Mouse (Mus musculus) liver, adult 2 months (tissue): ENCODE data around the gene Kctd19. TPM values are rescaled to one million over a fixed set of nuclear protein-coding genes. Genes with fewer than 3 reads are reported as not detected.

Source experiments
- DNase-seq: peaks from one replicate; pipeline ENCODE4 v3.0.0-alpha.2; 2011; ENCODE audit warnings: low read depth, low spot score; ENCODE audit errors: extremely low read depth
- H3K27ac ChIP-seq: fragments of 200-500 bp; replicated peaks from 2 replicates; pipeline ENCODE4 v1.5.1; 2012; ENCODE audit warnings: low read depth, mild to moderate bottlenecking, control low read depth, inconsistent platforms, low read length; ENCODE audit not compliant: insufficient read depth
- H3K27me3 ChIP-seq: fragments of 200-500 bp; 2 replicates; pipeline ENCODE4 v1.6.1; 2012; ENCODE audit warnings: mild to moderate bottlenecking, moderate library complexity, low read length, inconsistent platforms; ENCODE audit not compliant: control insufficient read depth, insufficient read depth
- H3K36me3 ChIP-seq: fragments of 200-500 bp; 2 replicates; pipeline ENCODE4 v1.6.1; 2012; ENCODE audit warnings: low read length, inconsistent platforms; ENCODE audit not compliant: control insufficient read depth, insufficient read depth
- H3K4me1 ChIP-seq: fragments of 200-500 bp; 2 replicates; pipeline ENCODE4 v1.6.1; 2011; ENCODE audit warnings: low read length; ENCODE audit not compliant: control insufficient read depth, insufficient read depth
- H3K4me3 ChIP-seq: fragments of 200-500 bp; 2 replicates; pipeline ENCODE4 v1.5.1; 2011; ENCODE audit warnings: low read depth, mild to moderate bottlenecking, control low read depth, low read length, moderate library complexity; ENCODE audit not compliant: insufficient read depth
- H3K79me2 ChIP-seq: fragments of 200-500 bp; 2 replicates; pipeline ENCODE4 v1.6.1; 2012; ENCODE audit warnings: inconsistent platforms, mild to moderate bottlenecking, low read length, moderate library complexity; ENCODE audit not compliant: control insufficient read depth, insufficient read depth
- H3K9ac ChIP-seq: fragments of 200-500 bp; 2 replicates; pipeline ENCODE4 v1.6.1; 2012; ENCODE audit warnings: low read depth, mild to moderate bottlenecking, control low read depth, inconsistent platforms, low read length
- CTCF ChIP-seq: fragments of 200-500 bp; IDR thresholded peaks from 2 replicates; pipeline ENCODE4 v1.5.1; 2011; ENCODE audit warnings: low read depth, low read length, control low read depth
- POLR2A ChIP-seq: fragments of 200-500 bp; IDR thresholded peaks from 2 replicates; pipeline ENCODE4 v1.6.1; 2011; ENCODE audit warnings: low read length, control low read depth; ENCODE audit not compliant: insufficient read depth; ENCODE audit errors: extremely low read depth
- WGBS: fragments of 180-500 bp; shearing (Covaris S2); methylation state at CpG from one replicate; pipeline ENCODE4 v1.1.7; 2018; 5-methylcytosine and 5-hydroxymethylcytosine counted together
- polyA plus RNA-seq: library from polyadenylated mRNA; depleted of rRNA; stranded (reverse); fragments of >200 nt; gene quantifications from 2 replicates; pipeline ENCODE4 v1.2.3, GENCODE M21; 2012
- total RNA-seq: library from RNA; depleted of rRNA; stranded (reverse); fragments of >200 nt; gene quantifications from 2 replicates; pipeline ENCODE4 v1.2.3, GENCODE M21; 2014

The Kctd19 gene
- total and polyA plus RNA-seq, 2 experiments, result not detected

DNA sequence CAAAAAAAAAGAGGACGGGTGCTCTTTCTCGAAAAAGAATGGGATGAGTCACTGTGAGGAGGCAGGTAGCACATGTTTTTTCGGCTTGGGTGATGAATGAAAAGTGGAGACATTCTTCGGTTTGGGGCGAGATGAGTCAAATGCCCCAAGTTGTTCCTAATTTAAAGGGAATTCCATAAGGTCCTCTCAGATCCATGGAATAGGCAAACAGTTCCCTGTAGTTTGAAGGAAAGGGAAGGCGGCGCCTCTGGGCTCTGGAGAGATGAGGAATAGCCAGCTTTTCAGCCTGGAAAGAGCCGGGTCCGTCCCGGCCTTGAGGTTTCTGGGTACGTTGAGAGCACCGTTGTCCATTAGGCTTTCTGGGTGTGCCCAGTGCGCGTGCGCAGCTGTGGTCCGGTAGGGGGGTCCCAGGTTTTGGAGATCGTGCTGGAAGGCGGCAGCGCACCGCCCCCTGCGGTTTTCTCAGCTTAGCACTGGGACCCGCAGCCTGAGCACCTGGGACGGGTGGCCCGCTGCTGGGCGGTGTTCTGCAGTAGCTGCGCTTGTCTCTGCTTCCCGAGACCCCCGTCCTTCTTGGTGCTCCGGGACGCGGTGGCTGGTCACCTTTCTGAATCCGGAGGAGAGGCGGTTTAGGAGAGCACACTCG lies 64.7 kb downstream of the Kctd19 start, which contains the start of gene Slc9a5:
Gene Slc9a5, plus strand, starts transcription at position 394 of the 646 bp plus-strand sequence.
- Histone ChIP-seq H3K9ac (peak within 1 kb of the TSS; percentile 79), H3K4me3 (peak within 1 kb of the TSS; percentile 87), H3K36me3 (no peaks in the 10 kb centered on the region), H3K4me1 (no peaks in the 10 kb centered on the region; the same call in 1 of the 2 replicates), H3K27ac (peak within 1 kb of the TSS; percentile 27), H3K27me3 (peaks cover 11% of the 10 kb centered on the region), H3K79me2 (no peaks in the 10 kb centered on the region)
- TF ChIP-seq POLR2A (no peak), CTCF (0 out of 2 replicates have a peak, but pooled peaks have one; percentile 5)
- DNase-seq, result no peak
- 2% methylated on average over 34 of the region's 34 CpGs for WGBS

DNA sequence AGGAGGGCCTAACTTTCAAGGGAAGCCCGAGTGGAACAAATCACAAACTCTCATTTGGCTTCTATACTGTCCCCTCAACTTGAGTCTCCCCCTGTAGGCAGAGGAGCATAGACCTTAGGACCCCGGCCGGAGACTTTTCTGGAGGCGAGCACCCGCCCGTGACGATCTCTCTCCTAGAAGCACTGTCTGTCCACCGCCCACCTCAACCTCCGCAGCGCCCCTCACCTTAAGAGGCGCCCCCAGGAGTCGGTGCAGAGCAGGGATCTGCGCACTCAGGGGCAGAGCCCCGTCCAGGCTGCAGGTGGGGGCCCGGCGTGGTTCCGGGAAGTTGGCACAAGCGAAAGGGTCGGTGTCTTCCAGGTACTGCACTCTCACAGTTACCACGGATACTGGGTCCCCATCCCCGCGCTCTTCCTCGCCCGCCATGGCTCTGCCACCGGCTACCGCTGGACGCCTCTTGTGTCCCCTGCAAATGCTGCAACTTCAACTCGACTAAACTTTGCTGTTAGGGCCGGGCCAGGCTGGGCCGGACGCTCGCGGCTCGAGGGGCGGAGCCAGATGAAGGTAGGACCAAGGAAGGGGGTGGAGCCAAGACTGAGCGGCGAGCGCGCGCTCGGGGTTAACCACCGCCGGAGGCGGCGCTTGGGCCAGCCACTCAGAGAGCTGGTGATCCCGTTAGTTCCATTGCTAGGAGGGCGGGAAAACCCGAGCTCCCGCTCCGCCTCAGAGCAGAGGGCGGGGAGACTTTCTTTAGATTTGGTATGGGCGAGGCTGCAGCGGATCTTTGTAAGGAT lies 65.7 kb downstream of the Kctd19 start, which contains the start of gene Fhod1:
Gene Fhod1, minus strand, starts transcription at position 526 of the 794 bp plus-strand sequence.
- peak; percentile 84 for DNase-seq

DNA sequence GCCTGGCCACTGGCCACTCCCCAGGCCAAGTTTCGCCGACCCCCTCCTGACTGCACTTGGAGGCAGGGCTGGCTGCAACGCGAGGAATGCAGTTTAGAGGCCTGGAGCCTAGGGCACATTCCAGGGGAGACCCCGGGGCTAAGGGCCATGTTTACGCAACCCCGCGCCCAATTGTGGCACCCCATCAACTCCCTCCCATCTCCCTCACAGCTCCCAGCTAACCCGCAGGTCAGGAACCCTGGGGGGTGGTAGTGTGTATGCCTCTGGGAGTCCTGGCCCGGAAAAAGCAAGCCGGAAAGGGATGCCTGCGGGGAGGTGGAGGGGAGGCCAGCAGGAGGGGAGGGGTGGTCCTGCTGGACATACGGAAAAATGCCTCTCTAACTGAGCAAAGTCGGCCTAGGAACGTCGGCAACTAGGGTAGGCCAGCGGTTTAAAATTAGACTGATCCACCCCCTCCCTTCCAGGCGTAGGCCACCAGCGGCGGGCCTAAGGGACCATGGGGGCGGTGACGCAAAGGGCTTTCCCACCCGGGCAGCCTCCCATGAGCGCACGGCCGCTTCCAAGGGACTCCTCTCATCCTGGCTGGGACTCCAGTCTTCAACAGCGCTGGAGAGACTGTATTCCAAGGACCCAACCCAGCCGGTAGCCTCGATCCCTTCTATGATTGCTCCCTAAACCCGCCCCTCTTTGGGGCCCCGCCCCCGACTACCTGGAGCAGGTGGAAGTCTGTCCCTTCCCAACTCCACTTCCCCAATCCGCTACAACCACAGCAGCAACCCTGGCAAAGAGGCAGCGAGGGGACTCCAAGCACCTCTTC lies 66.5 kb downstream of the Kctd19 start:
- peak; percentile 37 for DNase-seq
- Histone ChIP-seq H3K4me1 (no peaks in the 10 kb centered on the region; the same call in 1 of the 2 replicates), H3K36me3 (no peaks in the 10 kb centered on the region), H3K4me3 (peak overlapping the region; percentile 87), H3K79me2 (no peaks in the 10 kb centered on the region), H3K9ac (peak overlapping the region; percentile 79), H3K27me3 (peaks cover 11% of the 10 kb centered on the region), H3K27ac (peak overlapping the region; percentile 27)
- 15% methylated on average over 34 of the region's 34 CpGs for WGBS
- TF ChIP-seq POLR2A (no peak), CTCF (no peak)

More for the DNA sequence above, 65.7 kb downstream of the Kctd19 start, which contains the start of gene Fhod1:
- Histone ChIP-seq H3K9ac (peak within 1 kb of the TSS; percentile 79), H3K4me1 (no peaks in the 10 kb centered on the region; the same call in 1 of the 2 replicates), H3K27ac (peak within 1 kb of the TSS; percentile 27), H3K79me2 (no peaks in the 10 kb centered on the region), H3K27me3 (peaks cover 11% of the 10 kb centered on the region), H3K4me3 (peak within 1 kb of the TSS; percentile 87), H3K36me3 (no peaks in the 10 kb centered on the region)
- WGBS, result 2% methylated on average over 53 of the region's 53 CpGs
- TF ChIP-seq CTCF (no peak), POLR2A (peak; percentile 56)

DNA sequence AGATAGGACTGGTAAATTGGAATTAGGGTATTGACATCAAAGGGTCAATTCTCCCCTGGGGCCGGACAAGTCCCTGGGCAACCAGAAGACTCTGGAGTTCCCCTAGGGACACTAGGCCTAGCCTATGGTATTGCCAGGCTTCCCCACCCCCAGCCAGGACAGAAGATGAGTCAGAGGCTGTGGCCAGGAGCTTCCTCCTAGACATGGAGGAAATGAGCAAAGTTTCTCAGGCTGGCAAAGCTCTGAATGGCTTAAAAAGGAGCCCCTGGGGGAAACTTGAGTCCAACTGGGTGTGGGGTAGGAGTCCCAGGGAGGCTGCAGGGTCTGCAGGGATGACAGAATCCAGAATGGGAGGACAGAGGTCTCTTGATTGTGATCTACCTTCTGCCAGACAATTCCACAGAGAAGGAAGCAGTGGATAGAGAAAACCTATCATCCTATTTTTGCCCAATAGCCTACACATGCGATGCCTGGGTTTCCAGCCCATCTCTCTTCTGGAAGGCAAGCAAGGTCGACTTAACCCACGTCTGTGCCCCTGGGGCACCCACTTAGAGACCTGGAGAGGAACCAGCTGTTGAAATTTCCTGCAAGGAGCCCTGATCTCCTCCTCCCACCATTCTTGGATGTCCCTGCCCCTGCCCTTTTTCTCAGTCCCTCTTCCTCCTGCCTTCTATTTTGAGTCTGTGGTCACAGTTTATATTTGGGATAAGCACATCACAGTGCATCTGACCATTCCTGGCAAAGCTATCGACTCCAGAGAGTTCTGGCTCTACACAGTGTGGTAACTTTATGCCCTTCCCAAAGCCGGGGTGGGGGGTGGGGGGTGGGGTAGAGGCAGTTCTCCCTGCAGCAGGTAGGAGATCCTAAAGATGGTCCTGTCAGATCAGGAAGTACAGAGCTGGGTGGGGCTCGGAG lies 68.0 kb downstream of the Kctd19 start:
- H3K4me3 ChIP-seq, result no peak overlapping the region
- peak; percentile 28 for DNase-seq
- no peaks in the 10 kb centered on the region for H3K79me2 ChIP-seq
- peak overlapping the region; percentile 59 for H3K27ac ChIP-seq
- 48% methylated on average over 7 of the region's 7 CpGs for WGBS
- TF ChIP-seq POLR2A (no peak), CTCF (no peak)
- H3K4me1 ChIP-seq, result no peaks in the 10 kb centered on the region; the same call in none of the 2 replicates
- no peak overlapping the region for H3K9ac ChIP-seq
- no peaks in the 10 kb centered on the region for H3K36me3 ChIP-seq
- peaks cover 11% of the 10 kb centered on the region for H3K27me3 ChIP-seq
